Mouse (Mus musculus) layer of hippocampus, adult 9-10 months (tissue): ENCODE measurements around the gene B3gnt4.

ENCODE experiments used
- DNase-seq: peaks from one replicate; pipeline ENCODE4 v3.0.0; 2022; ENCODE audit warnings: low spot score

The B3gnt4 gene

GRCm38 (mm10) chr5:123525916-123526495, 15.7 kb downstream of the B3gnt4 start:
- DNase-seq: no peak

GRCm38 (mm10) chr5:123528641-123529040, 18.4 kb downstream of the B3gnt4 start:
- no peak for DNase-seq

GRCm38 (mm10) chr5:123530056-123530455, 19.8 kb downstream of the B3gnt4 start:
- no peak for DNase-seq

GRCm38 (mm10) chr5:123533801-123534200, 23.5 kb downstream of the B3gnt4 start:
- no peak for DNase-seq

GRCm38 (mm10) chr5:123555693-123556092, 45.4 kb downstream of the B3gnt4 start:
- no peak for DNase-seq

GRCm38 (mm10) chr5:123556451-123556850, 46.2 kb downstream of the B3gnt4 start:
- DNase-seq: no peak

GRCm38 (mm10) chr5:123559588-123559987, 49.3 kb downstream of the B3gnt4 start:
- no peak for DNase-seq

GRCm38 (mm10) chr5:123561128-123561527, 50.9 kb downstream of the B3gnt4 start:
- DNase-seq: no peak
